Mouse (Mus musculus) olfactory bulb, adult 2 months (tissue): ENCODE results near the gene Klf1.

ENCODE experiments used
- CTCF ChIP-seq: fragments of 200-500 bp; IDR thresholded peaks from 2 replicates; pipeline ENCODE4 v1.5.1; 2012; ENCODE audit warnings: low read depth, mild to moderate bottlenecking, low read length, moderate library complexity; ENCODE audit not compliant: insufficient read depth
- POLR2A ChIP-seq: fragments of 200-500 bp; IDR thresholded peaks from 2 replicates; pipeline ENCODE4 v1.6.1; 2012; ENCODE audit warnings: mild to moderate bottlenecking, low read depth, low read length, moderate library complexity; ENCODE audit not compliant: insufficient read depth

DNA sequence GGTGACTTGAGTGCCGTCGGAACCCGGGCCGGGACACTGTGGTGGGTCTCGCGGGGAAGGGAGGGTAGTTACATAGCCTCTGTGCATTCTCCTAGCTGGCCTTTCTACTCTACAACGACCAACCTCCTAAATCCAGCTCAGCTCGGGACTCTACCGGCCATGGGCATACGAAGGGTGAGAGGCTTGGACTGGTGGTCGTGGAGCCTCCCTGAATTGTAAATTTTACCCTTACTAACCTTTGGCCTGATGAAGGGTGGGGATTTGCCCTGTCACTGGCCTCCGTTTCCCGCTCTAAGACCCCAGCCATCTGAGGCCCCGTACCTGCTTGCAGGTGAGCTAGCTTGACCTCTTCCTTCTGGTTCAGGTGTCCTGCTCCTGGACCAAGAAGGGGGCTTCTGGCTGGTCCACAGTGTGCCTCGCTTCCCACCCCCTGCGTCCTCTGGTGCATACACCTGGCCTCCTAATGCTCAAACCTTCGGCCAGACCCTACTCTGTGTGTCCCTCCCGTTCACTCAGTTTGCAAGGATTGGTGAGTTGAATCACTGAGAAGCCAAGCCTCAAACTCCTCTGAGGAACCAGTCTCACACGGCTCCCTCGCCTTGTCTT is 7.5 kb downstream of the Klf1 start:
- no peak for TF ChIP-seq CTCF
- no peak for TF ChIP-seq POLR2A
